In genomic region chr1:134646261-134646962, GRCm38 (mm10) we compare ENCODE assay signal across 8 mouse cellular contexts. TPM values are rescaled to one million over a fixed set of nuclear protein-coding genes. Genes with fewer than 3 reads are reported as not detected.
DNase-seq lines count a peak whose midpoint lies in the region; ATAC-seq lines count a peak whose summit lies in the region.

Syt2 (plus strand) TSS chr1:134646677.

- peaks cover 87% of the 10 kb centered on the region for H3K27me3 ChIP-seq in heart, embryonic 12.5 days (replicated peaks)

- ATAC-seq in heart, embryonic 12.5 days (ENCODE audit: insufficient number of reproducible peaks, low FRiP score): no peak; the same call in 1 of the 2 replicates

- H3K4me2 ChIP-seq in heart, embryonic 12.5 days: peak within 1 kb of the TSS; percentile 93

- no peaks in the 10 kb centered on the region for H3K36me3 ChIP-seq in heart, embryonic 12.5 days

- H3K4me1 ChIP-seq in heart, embryonic 12.5 days (replicated peaks): peaks cover 18% of the 10 kb centered on the region

- H3K27ac ChIP-seq in heart, embryonic 12.5 days (ENCODE audit: poor library complexity, severe bottlenecking): no peak within 1 kb of the TSS

- H3K9ac ChIP-seq in heart, embryonic 12.5 days: peak within 1 kb of the TSS; percentile 56

- no peaks in the 10 kb centered on the region for H3K9me3 ChIP-seq in heart, embryonic 12.5 days (replicated peaks)

- under 1% methylated on average over 63 of the region's 63 CpGs for WGBS in heart, embryonic 12.5 days

- peak within 1 kb of the TSS; percentile 56 for H3K4me3 ChIP-seq in heart, embryonic 12.5 days

- peak; percentile 11 for DNase-seq in thymus, postnatal 14 days
- no peak for DNase-seq in thymus, adult 18-20 months
- DNase-seq in cerebellum, postnatal 25 days: peak; percentile 81 to 89
- peak; percentile 59 for DNase-seq in kidney, postnatal 14 days
- peak; percentile 17 to 19 for DNase-seq in lung, adult 18-20 months
- peak; percentile 68 for DNase-seq in retina, embryonic 14.5 days (ENCODE audit: low spot score)
- no peak for DNase-seq in urinary bladder, adult 18-20 months (ENCODE audit: low spot score in 2 of 2)

RNA-seq across cellular contexts. Expression of gene Syt2, which starts in this region (rescaled TPM):
- polyA plus RNA-seq in heart, embryonic 12.5 days (2016; fragmentation: Nextera tagmentation; extraction: Ambion mirVana): 0.23 and 0.86 TPM in 2 replicates

Comparison
In these comparisons a context has a peak if more than half of its experiments do, and no peak if none do; other contexts are left out.
1. DNase-seq: peak in thymus, postnatal 14 days (single experiment), cerebellum, postnatal 25 days (2 of 2), kidney, postnatal 14 days (single experiment), lung, adult 18-20 months (2 of 2) and retina, embryonic 14.5 days (single experiment); none in thymus, adult 18-20 months (0 of 2) and urinary bladder, adult 18-20 months (0 of 2).